Mouse (Mus musculus): ENCODE measurements around the gene Polr2b. TPM values are rescaled to one million over a fixed set of nuclear protein-coding genes. Genes with fewer than 3 reads are reported as not detected.

Polr2b gene
- polyA plus RNA-seq, 1 experiment from 2014 or later, result 115 TPM

- no peak overlapping the region for H3K4me2 ChIP-seq (ENCODE audit: low read depth, low read length, severe bottlenecking)
- H3K36me3 ChIP-seq (ENCODE audit: control insufficient read depth, insufficient read depth, low read length), result no peaks in the 10 kb centered on the region
- no peaks in the 10 kb centered on the region; the same call in 1 of the 2 replicates for H3K4me1 ChIP-seq (replicated peaks; ENCODE audit: control insufficient read depth, insufficient read depth, low read length)
- no peak overlapping the region for H3K9ac ChIP-seq (ENCODE audit: low read length)
- no peak overlapping the region for H3K27ac ChIP-seq (ENCODE audit: low read depth, low read length)
- 67% methylated on average over 3 of the region's 3 CpGs for WGBS
- no peaks in the 10 kb centered on the region; the same call in 1 of the 2 replicates for H3K27me3 ChIP-seq (ENCODE audit: control insufficient read depth, insufficient read depth, low read length)
- no peaks in the 10 kb centered on the region for H3K9me3 ChIP-seq (ENCODE audit: control insufficient read depth, low read length)
- H3K4me3 ChIP-seq (ENCODE audit: low read depth, low read length), result no peak overlapping the region
- DNase-seq (ENCODE audit: low spot score) (no peak), ATAC-seq (replicated peaks; ENCODE audit: low FRiP score) (no peak)
Measured at GRCm38 (mm10) chr5:77362120-77362519, 52.2 kb downstream of the Polr2b start.

- Histone ChIP-seq H3K4me3 (ENCODE audit: low read depth, low read length) (no peak overlapping the region), H3K27ac (ENCODE audit: low read depth, low read length) (no peak overlapping the region), H3K36me3 (ENCODE audit: control insufficient read depth, insufficient read depth, low read length) (no peaks in the 10 kb centered on the region), H3K4me1 (replicated peaks; ENCODE audit: control insufficient read depth, insufficient read depth, low read length) (no peaks in the 10 kb centered on the region), H3K4me2 (ENCODE audit: low read depth, low read length, severe bottlenecking) (no peak overlapping the region), H3K27me3 (ENCODE audit: control insufficient read depth, insufficient read depth, low read length) (no peaks in the 10 kb centered on the region), H3K9me3 (ENCODE audit: control insufficient read depth, low read length) (no peaks in the 10 kb centered on the region), H3K9ac (ENCODE audit: low read length) (no peak overlapping the region)
- ATAC-seq (replicated peaks; ENCODE audit: low FRiP score) (no peak), DNase-seq (ENCODE audit: low spot score) (no peak)
- WGBS, result 86% methylated on average over 6 of the region's 6 CpGs
Measured at GRCm38 (mm10) chr5:77363650-77364049, 53.7 kb downstream of the Polr2b start.

GRCm38 (mm10) chr5:77364443-77365038, 54.6 kb downstream of the Polr2b start:
- Histone ChIP-seq H3K9ac (ENCODE audit: low read length) (no peak overlapping the region), H3K27ac (ENCODE audit: low read depth, low read length) (no peak overlapping the region), H3K9me3 (ENCODE audit: control insufficient read depth, low read length) (no peaks in the 10 kb centered on the region), H3K4me1 (replicated peaks; ENCODE audit: control insufficient read depth, insufficient read depth, low read length) (no peaks in the 10 kb centered on the region), H3K36me3 (ENCODE audit: control insufficient read depth, insufficient read depth, low read length) (no peaks in the 10 kb centered on the region), H3K27me3 (ENCODE audit: control insufficient read depth, insufficient read depth, low read length) (no peaks in the 10 kb centered on the region), H3K4me3 (ENCODE audit: low read depth, low read length) (no peak overlapping the region), H3K4me2 (ENCODE audit: low read depth, low read length, severe bottlenecking) (no peak overlapping the region)
- no peak for DNase-seq (ENCODE audit: low spot score)
- WGBS, result 92% methylated on average over 3 of the region's 3 CpGs
- ATAC-seq (replicated peaks; ENCODE audit: low FRiP score), result no peak

- no peak for DNase-seq (ENCODE audit: low spot score)
- Histone ChIP-seq H3K9ac (ENCODE audit: low read length) (no peak overlapping the region), H3K9me3 (ENCODE audit: control insufficient read depth, low read length) (no peaks in the 10 kb centered on the region), H3K27ac (ENCODE audit: low read depth, low read length) (no peak overlapping the region), H3K4me1 (replicated peaks; ENCODE audit: control insufficient read depth, insufficient read depth, low read length) (no peaks in the 10 kb centered on the region), H3K36me3 (ENCODE audit: control insufficient read depth, insufficient read depth, low read length) (no peaks in the 10 kb centered on the region), H3K27me3 (ENCODE audit: control insufficient read depth, insufficient read depth, low read length) (no peaks in the 10 kb centered on the region), H3K4me2 (ENCODE audit: low read depth, low read length, severe bottlenecking) (no peak overlapping the region), H3K4me3 (ENCODE audit: low read depth, low read length) (no peak overlapping the region)
- 85% methylated on average over 8 of the region's 8 CpGs for WGBS
- ATAC-seq (replicated peaks; ENCODE audit: low FRiP score), result no peak
Measured at GRCm38 (mm10) chr5:77366313-77366712, 56.4 kb downstream of the Polr2b start.

GRCm38 (mm10) chr5:77367145-77367544, 57.2 kb downstream of the Polr2b start:
- ATAC-seq (replicated peaks; ENCODE audit: low FRiP score), result no peak
- H3K27ac ChIP-seq (ENCODE audit: low read depth, low read length), result no peak overlapping the region
- H3K4me3 ChIP-seq (ENCODE audit: low read depth, low read length), result no peak overlapping the region
- no peaks in the 10 kb centered on the region for H3K4me1 ChIP-seq (replicated peaks; ENCODE audit: control insufficient read depth, insufficient read depth, low read length)
- no peaks in the 10 kb centered on the region for H3K36me3 ChIP-seq (ENCODE audit: control insufficient read depth, insufficient read depth, low read length)
- H3K27me3 ChIP-seq (ENCODE audit: control insufficient read depth, insufficient read depth, low read length), result no peaks in the 10 kb centered on the region
- 92% methylated on average over 1 of the region's 1 CpGs for WGBS
- no peaks in the 10 kb centered on the region for H3K9me3 ChIP-seq (ENCODE audit: control insufficient read depth, low read length)
- no peak overlapping the region for H3K9ac ChIP-seq (ENCODE audit: low read length)
- no peak overlapping the region for H3K4me2 ChIP-seq (ENCODE audit: low read depth, low read length, severe bottlenecking)
- no peak for DNase-seq (ENCODE audit: low spot score)

- no peak overlapping the region for H3K27ac ChIP-seq (ENCODE audit: low read depth, low read length)
- no peaks in the 10 kb centered on the region for H3K4me1 ChIP-seq (replicated peaks; ENCODE audit: control insufficient read depth, insufficient read depth, low read length)
- no peaks in the 10 kb centered on the region for H3K27me3 ChIP-seq (ENCODE audit: control insufficient read depth, insufficient read depth, low read length)
- no peaks in the 10 kb centered on the region for H3K36me3 ChIP-seq (ENCODE audit: control insufficient read depth, insufficient read depth, low read length)
- H3K9ac ChIP-seq (ENCODE audit: low read length), result no peak overlapping the region
- ATAC-seq (replicated peaks; ENCODE audit: low FRiP score) (no peak), DNase-seq (ENCODE audit: low spot score) (no peak)
- no peak overlapping the region for H3K4me2 ChIP-seq (ENCODE audit: low read depth, low read length, severe bottlenecking)
- 61% methylated on average over 12 of the region's 12 CpGs for WGBS
- no peaks in the 10 kb centered on the region for H3K9me3 ChIP-seq (ENCODE audit: control insufficient read depth, low read length)
- H3K4me3 ChIP-seq (ENCODE audit: low read depth, low read length), result no peak overlapping the region
Measured at GRCm38 (mm10) chr5:77367682-77368081, 57.7 kb downstream of the Polr2b start.

GRCm38 (mm10) chr5:77368194-77368593, 58.2 kb downstream of the Polr2b start:
- no peaks in the 10 kb centered on the region for H3K4me1 ChIP-seq (replicated peaks; ENCODE audit: control insufficient read depth, insufficient read depth, low read length)
- DNase-seq (ENCODE audit: low spot score) (no peak), ATAC-seq (replicated peaks; ENCODE audit: low FRiP score) (no peak)
- no peak overlapping the region for H3K27ac ChIP-seq (ENCODE audit: low read depth, low read length)
- no peak overlapping the region for H3K9ac ChIP-seq (ENCODE audit: low read length)
- H3K36me3 ChIP-seq (ENCODE audit: control insufficient read depth, insufficient read depth, low read length), result no peaks in the 10 kb centered on the region
- no peak overlapping the region for H3K4me3 ChIP-seq (ENCODE audit: low read depth, low read length)
- no peaks in the 10 kb centered on the region for H3K9me3 ChIP-seq (ENCODE audit: control insufficient read depth, low read length)
- no peak overlapping the region for H3K4me2 ChIP-seq (ENCODE audit: low read depth, low read length, severe bottlenecking)
- WGBS, result 46% methylated on average over 7 of the region's 7 CpGs
- H3K27me3 ChIP-seq (ENCODE audit: control insufficient read depth, insufficient read depth, low read length), result no peaks in the 10 kb centered on the region

- Histone ChIP-seq H3K27me3 (ENCODE audit: control insufficient read depth, insufficient read depth, low read length) (no peaks in the 10 kb centered on the region), H3K4me3 (ENCODE audit: low read depth, low read length) (no peak overlapping the region), H3K27ac (ENCODE audit: low read depth, low read length) (no peak overlapping the region), H3K36me3 (ENCODE audit: control insufficient read depth, insufficient read depth, low read length) (no peaks in the 10 kb centered on the region), H3K9me3 (ENCODE audit: control insufficient read depth, low read length) (no peaks in the 10 kb centered on the region), H3K4me1 (replicated peaks; ENCODE audit: control insufficient read depth, insufficient read depth, low read length) (no peaks in the 10 kb centered on the region), H3K4me2 (ENCODE audit: low read depth, low read length, severe bottlenecking) (no peak overlapping the region), H3K9ac (ENCODE audit: low read length) (no peak overlapping the region)
- DNase-seq (ENCODE audit: low spot score), result no peak
- 89% methylated on average over 5 of the region's 5 CpGs for WGBS
- no peak for ATAC-seq (replicated peaks; ENCODE audit: low FRiP score)
Measured at GRCm38 (mm10) chr5:77369394-77369793, 59.4 kb downstream of the Polr2b start.

- Histone ChIP-seq H3K4me1 (replicated peaks; ENCODE audit: control insufficient read depth, insufficient read depth, low read length) (no peaks in the 10 kb centered on the region), H3K9me3 (ENCODE audit: control insufficient read depth, low read length) (no peaks in the 10 kb centered on the region), H3K27me3 (ENCODE audit: control insufficient read depth, insufficient read depth, low read length) (no peaks in the 10 kb centered on the region), H3K4me2 (ENCODE audit: low read depth, low read length, severe bottlenecking) (no peak overlapping the region), H3K4me3 (ENCODE audit: low read depth, low read length) (no peak overlapping the region), H3K27ac (ENCODE audit: low read depth, low read length) (no peak overlapping the region), H3K9ac (ENCODE audit: low read length) (no peak overlapping the region), H3K36me3 (ENCODE audit: control insufficient read depth, insufficient read depth, low read length) (no peaks in the 10 kb centered on the region)
- ATAC-seq (replicated peaks; ENCODE audit: low FRiP score) (no peak), DNase-seq (ENCODE audit: low spot score) (no peak)
- WGBS, result 88% methylated on average over 5 of the region's 5 CpGs
Measured at GRCm38 (mm10) chr5:77370378-77370892, 60.5 kb downstream of the Polr2b start.
